Mouse (Mus musculus) CH12.LX (cell line): ENCODE measurements at regions not wholly inside any gene's neighbourhood (a gene's known extent, or its start where the extent isn't known, plus 50 kb on each side); places are given as distances from the start of the nearest gene placed in this dataset.

Experiments used
- CTCF ChIP-seq, 2 experiments: IDR thresholded peaks in 1 of 2; conservative IDR thresholded peaks in 1 of 2; 2 replicates each; pipeline ENCODE4 v1.5.1; 2011 to 2012; ENCODE audit warnings: low read depth in 2 of 2, low read length in 2 of 2, improper control_type of control experiment in 1 of 2, inconsistent platforms in 1 of 2, mild to moderate bottlenecking in 1 of 2, moderate library complexity in 1 of 2
- E2F4 ChIP-seq: IDR thresholded peaks from 2 replicates; pipeline ENCODE4 v1.6.1; 2011; ENCODE audit warnings: low read depth, low read length, improper control_type of control experiment; ENCODE audit not compliant: insufficient replicate concordance
- ELF1 ChIP-seq: IDR thresholded peaks from 2 replicates; pipeline ENCODE4 v1.6.1; 2014; ENCODE audit warnings: low read depth, mild to moderate bottlenecking, inconsistent platforms, low read length, improper control_type of control experiment
- MYC ChIP-seq: IDR thresholded peaks from 2 replicates; pipeline ENCODE4 v1.6.1; 2011; ENCODE audit warnings: low read depth, mild to moderate bottlenecking, improper control_type of control experiment, low read length
- POLR2AphosphoS2 ChIP-seq: IDR thresholded peaks from 2 replicates; pipeline ENCODE4 v1.6.1; 2011; ENCODE audit warnings: low read depth, low read length, improper control_type of control experiment
- USF2 ChIP-seq: conservative IDR thresholded peaks from 2 replicates; pipeline ENCODE4 v1.6.1; 2011; ENCODE audit warnings: low read depth, low read length, improper control_type of control experiment
- ZKSCAN1 ChIP-seq: IDR thresholded peaks from 2 replicates; pipeline ENCODE4 v1.6.1; 2012; ENCODE audit warnings: low read depth, inconsistent platforms, low read length, improper control_type of control experiment, borderline replicate concordance

- no peak for TF ChIP-seq USF2
- no peak for TF ChIP-seq CTCF (conservative IDR thresholded peaks at IDR 0.05 in 1 of 2, IDR thresholded peaks at IDR 0.05 in 1 of 2; ENCODE audit: low read depth in 2 of 2, low read length in 2 of 2)
- TF ChIP-seq ELF1: no peak
- no peak for TF ChIP-seq POLR2AphosphoS2
- no peak for TF ChIP-seq MYC
- no peak for TF ChIP-seq E2F4
- no peak for TF ChIP-seq ZKSCAN1
Observed at GRCm38 (mm10) chr1:15018460-15018779, 1074.7 kb downstream of the 4930444P10Rik start.
